Mouse (Mus musculus): ENCODE data around the gene Lair1.

DNA sequence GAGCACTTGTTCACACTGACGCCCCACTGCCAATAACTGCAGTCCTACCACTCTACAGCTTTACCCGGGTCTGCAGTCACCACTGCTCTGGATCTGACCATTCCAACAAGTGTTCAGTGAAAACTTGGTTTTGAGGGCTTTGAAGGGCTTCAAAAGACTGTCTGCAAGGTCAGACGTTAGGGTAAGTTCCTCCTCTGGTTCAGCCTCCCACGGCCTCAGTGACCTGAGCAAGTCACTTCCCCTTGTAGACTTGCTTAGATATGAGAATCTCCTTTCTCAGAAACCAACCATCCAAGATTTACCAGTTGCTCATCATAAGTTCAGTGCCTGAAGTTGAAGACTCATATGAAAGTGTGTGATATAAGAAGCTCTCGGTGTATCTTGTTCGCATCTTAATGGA is 8.1 kb upstream of the Lair1 start:
- TF ChIP-seq MYOD1 (IDR thresholded peaks at IDR 0.05; ENCODE audit: control insufficient read depth in 1 of 3, insufficient read length in 2 of 3, low read depth in 2 of 3) = no peak
- no peak for TF ChIP-seq POLR2A (IDR thresholded peaks at IDR 0.05; ENCODE audit: insufficient read length, low read depth)
- no peak for TF ChIP-seq POLR2AphosphoS2 (IDR thresholded peaks at IDR 0.05; ENCODE audit: insufficient read length, low read depth)
- no peak for TF ChIP-seq CEBPB (IDR thresholded peaks at IDR 0.05; ENCODE audit: insufficient read depth, poor library complexity, severe bottlenecking)
- no peak for TF ChIP-seq SRF (IDR thresholded peaks at IDR 0.05; ENCODE audit: control insufficient read depth, insufficient read length, low read depth)
- TF ChIP-seq TCF12 (IDR thresholded peaks at IDR 0.05; ENCODE audit: insufficient read depth, poor library complexity, severe bottlenecking) = no peak
- TF ChIP-seq USF1 (IDR thresholded peaks at IDR 0.05; ENCODE audit: low read depth) = no peak
